Mouse (Mus musculus) ES-Bruce4 (cell line): ENCODE measurements around the gene Cabcoco1. TPM values are rescaled to one million over a fixed set of nuclear protein-coding genes. Genes with fewer than 3 reads are reported as not detected.

Source experiments
- H3K27ac ChIP-seq: 2 replicates; pipeline ENCODE4 v1.5.1; 2012; ENCODE audit warnings: low read length, inconsistent platforms; ENCODE audit not compliant: insufficient read depth
- H3K27me3 ChIP-seq: 2 replicates; pipeline ENCODE4 v1.6.1; 2012; ENCODE audit warnings: mild to moderate bottlenecking, low read length, inconsistent platforms; ENCODE audit not compliant: control insufficient read depth, poor library complexity, insufficient read depth, severe bottlenecking
- H3K36me3 ChIP-seq: 2 replicates; pipeline ENCODE4 v1.6.1; 2012; ENCODE audit warnings: inconsistent platforms, mild to moderate bottlenecking, low read length, moderate library complexity; ENCODE audit not compliant: control insufficient read depth, poor library complexity, insufficient read depth, severe bottlenecking
- H3K4me1 ChIP-seq: one replicate; pipeline ENCODE4 v1.8.1; 2011; ENCODE audit warnings: low read length; ENCODE audit not compliant: control insufficient read depth, insufficient read depth
- H3K4me3 ChIP-seq: 2 replicates; pipeline ENCODE4 v1.5.1; 2011; ENCODE audit warnings: low read depth, mild to moderate bottlenecking, low read length
- H3K9ac ChIP-seq: 2 replicates; pipeline ENCODE4 v1.6.1; 2012; ENCODE audit warnings: low read depth, mild to moderate bottlenecking, inconsistent platforms; ENCODE audit not compliant: poor library complexity, severe bottlenecking
- H3K9me3 ChIP-seq: replicated peaks from 2 replicates; pipeline ENCODE4 v1.6.1; 2012; ENCODE audit warnings: mild to moderate bottlenecking, low read length, inconsistent platforms; ENCODE audit not compliant: control insufficient read depth, poor library complexity, insufficient read depth, severe bottlenecking
- CTCF ChIP-seq: IDR thresholded peaks from one replicate; pipeline ENCODE4 v1.8.1; 2011; ENCODE audit warnings: low read depth, low read length
- EP300 ChIP-seq: IDR thresholded peaks from 2 replicates; pipeline ENCODE4 v1.6.1; 2011; ENCODE audit warnings: low read depth, low read length; ENCODE audit not compliant: insufficient read depth
- POLR2A ChIP-seq: IDR thresholded peaks from one replicate; pipeline ENCODE4 v1.8.1; 2011; ENCODE audit warnings: low read length; ENCODE audit not compliant: insufficient read depth
- polyA plus RNA-seq: library from polyadenylated mRNA; stranded (reverse); fragments of >200 nt; gene quantifications from 2 replicates; pipeline ENCODE4 v1.2.4, GENCODE M21; 2011; ENCODE audit warnings: low read depth; ENCODE audit not compliant: missing spikeins, insufficient read depth, insufficient read length

Gene Cabcoco1
- polyA plus RNA-seq = not detected in 2 replicates

DNA sequence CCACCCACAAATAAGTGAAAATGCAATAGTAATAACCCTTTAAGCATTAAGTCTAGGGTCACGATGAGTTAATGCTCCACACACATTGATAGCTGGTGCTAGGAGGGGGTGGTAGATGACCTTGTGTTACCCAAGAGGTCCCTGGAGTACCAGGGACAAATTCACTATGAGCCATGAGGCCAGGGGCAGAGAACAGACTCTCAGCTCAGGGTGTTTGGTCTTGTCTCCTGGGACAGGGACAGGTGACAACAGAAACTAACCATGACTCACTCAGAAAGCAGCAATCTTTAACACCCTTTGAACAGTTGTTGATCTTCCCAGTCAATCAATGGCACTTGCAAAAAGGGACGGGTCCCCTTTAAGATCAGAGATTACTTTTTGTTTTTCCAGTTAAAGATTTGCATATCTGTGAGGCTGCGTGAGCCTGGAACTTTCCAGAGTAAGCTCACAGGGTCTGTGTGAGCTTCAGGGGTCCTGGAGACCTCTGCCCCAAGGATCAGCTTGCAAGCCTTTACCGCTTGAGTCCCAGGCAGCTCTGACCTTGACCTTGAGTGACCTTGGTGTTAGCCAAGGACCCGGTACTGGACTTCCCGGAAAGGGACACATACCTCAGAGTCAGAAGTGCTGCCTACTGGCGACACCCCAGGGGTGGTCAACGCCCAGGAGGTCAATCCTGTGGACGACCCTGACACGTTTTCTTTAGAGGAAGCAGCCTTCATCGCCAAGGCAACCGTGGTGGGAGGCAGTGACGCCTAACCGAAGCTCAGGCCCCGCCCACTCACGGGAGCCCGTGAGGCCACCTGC lies at the start of gene Cabcoco1:
Gene Cabcoco1 (minus strand): TSS at position 758 of the 804 bp plus-strand sequence.
- H3K4me3 ChIP-seq = no peak within 1 kb of the TSS
- no peaks in the 10 kb centered on the region for H3K27me3 ChIP-seq
- H3K27ac ChIP-seq = no peak within 1 kb of the TSS
- no peaks in the 10 kb centered on the region for H3K9me3 ChIP-seq
- no peaks in the 10 kb centered on the region for H3K36me3 ChIP-seq
- TF ChIP-seq CTCF (no peak), EP300 (0 out of 2 replicates have a peak, but pooled peaks have one; percentile 53), POLR2A (no peak)
- H3K4me1 ChIP-seq = no peaks in the 10 kb centered on the region
- H3K9ac ChIP-seq = no peak within 1 kb of the TSS

DNA sequence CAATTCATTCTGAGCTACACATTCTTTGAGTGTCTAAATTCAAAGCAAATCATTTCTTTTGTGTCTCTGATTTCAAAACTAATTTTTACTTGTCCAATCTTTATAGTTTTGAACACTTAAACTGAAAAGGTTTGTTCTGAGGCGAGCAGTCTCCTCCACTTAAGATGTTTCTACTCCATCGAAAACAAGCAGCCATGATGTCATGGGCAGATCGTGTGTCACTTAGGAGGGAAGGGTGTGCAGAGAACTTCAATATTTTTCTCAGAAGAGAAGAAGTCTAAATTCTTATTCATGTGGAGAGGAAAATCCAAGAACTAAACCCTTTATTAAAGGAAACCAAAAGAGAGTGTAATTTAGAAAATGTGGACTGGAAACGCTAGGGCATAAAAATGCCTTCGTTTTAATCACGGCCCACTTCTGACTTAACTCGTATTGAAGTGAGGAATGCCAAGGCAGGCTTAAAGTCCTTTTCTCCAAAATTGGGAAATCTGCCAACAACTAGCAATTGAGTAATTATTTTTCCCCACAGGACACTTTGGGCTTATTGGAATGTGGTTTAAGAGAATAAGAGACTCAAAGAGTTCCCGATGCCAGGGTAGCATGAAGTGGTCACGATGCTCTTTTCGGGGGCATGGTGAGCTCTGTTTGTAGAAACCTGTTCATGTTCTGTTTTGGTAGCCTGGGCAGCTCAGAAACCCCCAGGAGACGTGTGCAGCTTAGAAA lies 48.0 kb upstream of the Cabcoco1 start:
- H3K9ac ChIP-seq = no peak overlapping the region
- no peaks in the 10 kb centered on the region for H3K36me3 ChIP-seq
- no peaks in the 10 kb centered on the region for H3K27me3 ChIP-seq
- H3K4me3 ChIP-seq = no peak overlapping the region
- TF ChIP-seq EP300 = no peak
- no peak for TF ChIP-seq POLR2A
- no peak for TF ChIP-seq CTCF
- H3K27ac ChIP-seq = no peak overlapping the region
- no peaks in the 10 kb centered on the region for H3K4me1 ChIP-seq
- H3K9me3 ChIP-seq = no peaks in the 10 kb centered on the region

DNA sequence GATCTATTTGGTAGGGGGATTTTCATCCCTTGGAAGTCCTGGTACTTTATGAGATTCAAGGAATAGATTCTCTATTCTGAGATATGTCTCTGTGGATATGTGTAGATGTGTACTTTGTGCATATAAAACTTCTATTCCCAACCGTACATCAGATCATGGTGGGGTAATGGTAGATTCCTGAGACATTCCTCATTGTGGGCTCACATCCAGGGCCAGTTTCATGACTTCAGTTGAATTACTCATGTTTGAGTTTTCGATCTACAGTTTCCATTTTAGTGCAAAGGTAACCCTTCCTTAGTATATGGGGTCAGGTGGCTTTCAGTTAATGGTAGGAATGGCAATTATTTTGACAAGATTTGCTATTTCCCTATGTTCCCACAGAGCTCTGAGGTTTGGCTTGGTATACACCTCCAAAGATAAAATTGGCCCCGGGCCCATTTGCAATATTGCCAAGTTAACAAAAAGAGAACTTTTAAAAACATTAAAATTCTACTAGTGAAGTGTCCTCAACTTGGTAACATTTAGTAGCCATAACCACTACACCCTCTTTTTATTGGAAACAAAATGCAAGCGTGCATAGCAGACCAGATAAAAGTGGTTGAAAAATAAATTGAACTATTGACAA lies 45.8 kb upstream of the Cabcoco1 start:
- Histone ChIP-seq H3K9ac (no peak overlapping the region), H3K4me1 (no peaks in the 10 kb centered on the region), H3K9me3 (no peaks in the 10 kb centered on the region), H3K36me3 (no peaks in the 10 kb centered on the region), H3K4me3 (no peak overlapping the region), H3K27ac (no peak overlapping the region), H3K27me3 (no peaks in the 10 kb centered on the region)
- TF ChIP-seq CTCF = no peak
- TF ChIP-seq EP300 = no peak

DNA sequence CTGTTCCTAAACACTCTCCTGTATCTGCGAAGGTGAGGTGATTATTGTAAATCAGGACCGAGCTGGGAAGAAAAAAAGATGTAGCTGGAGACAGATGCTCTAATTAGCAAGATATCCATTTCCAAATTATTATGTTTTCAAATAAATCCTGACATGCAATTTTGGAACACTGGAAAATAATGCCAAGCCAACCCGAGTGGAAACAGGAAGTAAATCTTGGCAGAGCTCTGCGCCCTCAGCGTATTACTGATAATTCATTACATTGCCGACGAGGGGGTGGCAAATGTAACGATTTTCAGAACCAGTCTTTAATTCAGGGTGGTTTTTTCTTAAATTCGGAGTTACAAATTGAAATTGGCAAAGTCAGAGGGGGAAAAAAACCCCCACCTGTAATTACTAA lies 35.6 kb upstream of the Cabcoco1 start:
- no peak for TF ChIP-seq CTCF
- no peak for TF ChIP-seq POLR2A
- TF ChIP-seq EP300 = no peak
- Histone ChIP-seq H3K27ac (no peak overlapping the region), H3K4me1 (no peaks in the 10 kb centered on the region), H3K4me3 (no peak overlapping the region), H3K9ac (no peak overlapping the region), H3K27me3 (no peaks in the 10 kb centered on the region), H3K9me3 (no peaks in the 10 kb centered on the region), H3K36me3 (no peaks in the 10 kb centered on the region)

DNA sequence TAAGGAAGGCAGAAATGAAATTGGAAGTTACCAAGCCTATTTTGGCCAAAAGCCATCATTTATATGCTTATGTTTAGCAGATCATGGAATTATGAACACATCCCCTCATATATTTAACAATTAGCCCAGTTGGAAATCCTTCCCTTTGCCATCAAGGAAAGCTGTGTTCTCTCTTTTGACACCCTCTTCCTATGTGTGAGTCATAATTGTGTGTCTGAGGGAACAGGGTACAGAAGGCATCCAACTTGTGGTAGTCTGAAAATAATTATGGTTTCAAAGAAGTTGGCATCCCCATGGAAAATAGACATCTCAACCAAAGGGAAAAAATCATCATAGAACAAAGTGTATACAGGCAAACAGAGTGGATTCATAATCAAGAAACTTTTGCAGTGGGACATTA lies 26.5 kb upstream of the Cabcoco1 start:
- TF ChIP-seq CTCF = no peak
- TF ChIP-seq EP300 = no peak
- no peak for TF ChIP-seq POLR2A
- no peaks in the 10 kb centered on the region for H3K27me3 ChIP-seq
- H3K36me3 ChIP-seq = no peaks in the 10 kb centered on the region
- no peak overlapping the region for H3K4me3 ChIP-seq
- no peak overlapping the region for H3K27ac ChIP-seq
- no peak overlapping the region for H3K9ac ChIP-seq
- no peaks in the 10 kb centered on the region for H3K9me3 ChIP-seq
- H3K4me1 ChIP-seq = no peaks in the 10 kb centered on the region

DNA sequence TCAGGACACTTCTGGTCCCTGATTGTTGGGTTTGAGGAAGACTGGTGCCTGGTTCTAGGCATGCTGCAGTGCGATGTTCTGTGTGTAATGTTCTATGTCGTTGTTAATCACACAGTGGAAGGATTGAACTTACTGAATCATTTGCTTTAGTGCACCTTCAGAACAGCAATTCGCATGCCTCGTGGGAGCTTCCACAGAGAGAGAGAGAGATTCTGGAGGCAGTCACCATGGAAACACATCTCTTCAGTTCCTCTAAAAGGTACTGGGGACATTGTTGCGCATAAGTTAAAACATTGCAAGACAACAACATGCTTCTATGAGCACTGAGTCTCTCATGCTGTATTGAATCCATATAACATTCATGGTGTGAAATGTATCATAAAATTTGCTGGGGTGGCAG lies 20.6 kb upstream of the Cabcoco1 start:
- Histone ChIP-seq H3K9ac (no peak overlapping the region), H3K4me1 (no peaks in the 10 kb centered on the region), H3K4me3 (no peak overlapping the region), H3K27me3 (no peaks in the 10 kb centered on the region), H3K36me3 (no peaks in the 10 kb centered on the region), H3K27ac (no peak overlapping the region), H3K9me3 (no peaks in the 10 kb centered on the region)
- no peak for TF ChIP-seq EP300
- no peak for TF ChIP-seq CTCF
- no peak for TF ChIP-seq POLR2A
